Mouse (Mus musculus): ENCODE results near the gene Nanos3.

The Nanos3 gene

GRCm38 (mm10) chr8:84127202-84127901 is 57.7 kb downstream of the Nanos3 start:
- peak; percentile 75 for DNase-seq (ENCODE audit: low read depth)

- DNase-seq (ENCODE audit: low read depth) = no peak
Observed at GRCm38 (mm10) chr8:84126742-84127141, 58.3 kb downstream of the Nanos3 start.

GRCm38 (mm10) chr8:84125656-84126055 is 59.4 kb downstream of the Nanos3 start, which contains the start of gene Podnl1:
Gene Podnl1 (plus strand): TSS chr8:84125989.
- DNase-seq (ENCODE audit: low read depth) = no peak
